Mouse (Mus musculus) c-Kit-positive CD71-positive TER-119-negative erythroid progenitor cells, embryonic 14.5 days (primary cell): ENCODE measurements around the gene Ramp1.

ENCODE experiments used
- DNase-seq: peaks from one replicate; pipeline ENCODE4 v3.0.0-alpha.2; 2013; ENCODE audit warnings: low read depth

Gene Ramp1

GRCm38 (mm10) chr1:91179533-91180173 is at the start of gene Ramp1:
Gene Ramp1 (plus strand): TSS chr1:91179822.
- DNase-seq = no peak

DNA sequence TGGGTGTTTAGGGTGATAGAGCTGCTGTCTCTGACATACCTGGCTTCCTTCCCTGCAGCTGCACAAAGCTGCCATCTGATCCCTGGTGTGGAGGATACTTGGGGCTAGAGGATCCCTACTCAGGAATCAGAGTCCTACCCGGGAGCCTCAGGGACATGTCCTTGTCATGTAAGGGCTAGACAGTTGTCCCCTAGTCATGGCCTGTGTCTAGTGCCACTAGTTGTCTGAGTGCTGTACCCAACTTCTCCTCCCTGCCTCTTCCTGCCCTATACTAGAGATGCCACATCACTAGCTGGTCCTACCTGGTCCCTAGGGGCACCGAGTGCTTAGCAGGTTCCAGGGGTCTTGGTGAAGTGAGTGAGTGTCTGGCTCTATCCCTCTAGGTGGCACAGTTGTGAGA is 42.6 kb upstream of the Ramp1 start:
- no peak for DNase-seq

GRCm38 (mm10) chr1:91144813-91145212 is 34.8 kb upstream of the Ramp1 start, which contains the start of gene Rbm44:
Gene Rbm44 (plus strand): TSS chr1:91145089.
- no peak for DNase-seq

GRCm38 (mm10) chr1:91151509-91151908 is 28.1 kb upstream of the Ramp1 start:
- no peak for DNase-seq

DNA sequence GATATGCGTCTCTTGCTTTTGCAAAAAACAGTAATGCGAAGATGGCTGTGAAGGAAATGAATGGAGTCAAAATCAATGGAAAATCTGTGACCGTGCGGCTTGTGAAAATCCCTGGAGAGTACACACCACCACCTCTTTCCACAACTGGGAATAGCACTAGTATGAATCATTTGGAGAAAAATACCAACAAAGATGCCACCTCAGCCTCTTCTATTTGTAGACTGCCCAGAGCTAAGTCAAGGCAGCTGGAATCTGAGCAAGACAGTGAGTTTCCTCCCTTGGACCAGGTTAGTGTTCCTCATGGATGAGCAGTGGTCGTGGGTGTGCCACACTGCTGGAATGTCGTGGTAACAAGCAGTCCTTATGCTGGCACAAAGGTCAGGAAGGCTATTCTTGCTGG is 12.8 kb upstream of the Ramp1 start:
- DNase-seq = no peak

DNA sequence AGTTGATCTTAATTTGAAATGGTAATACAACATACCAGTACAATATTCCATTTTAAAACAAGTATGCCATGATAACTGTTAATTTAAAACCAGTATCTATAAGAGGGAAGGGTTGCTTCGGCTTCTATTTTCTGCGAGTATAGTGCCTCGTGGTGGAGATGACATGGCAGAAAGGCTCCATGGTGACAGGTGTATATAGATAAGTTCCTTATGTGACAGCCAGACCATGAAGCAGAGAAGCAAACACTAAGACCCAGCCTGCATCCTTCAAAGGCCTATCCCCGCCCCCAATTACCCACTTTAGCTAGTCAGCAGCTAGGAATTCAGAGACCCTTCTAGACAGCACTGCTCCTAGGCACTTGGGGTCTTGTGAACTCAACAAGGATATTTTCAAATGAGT is 10.5 kb upstream of the Ramp1 start:
- DNase-seq = no peak

DNA sequence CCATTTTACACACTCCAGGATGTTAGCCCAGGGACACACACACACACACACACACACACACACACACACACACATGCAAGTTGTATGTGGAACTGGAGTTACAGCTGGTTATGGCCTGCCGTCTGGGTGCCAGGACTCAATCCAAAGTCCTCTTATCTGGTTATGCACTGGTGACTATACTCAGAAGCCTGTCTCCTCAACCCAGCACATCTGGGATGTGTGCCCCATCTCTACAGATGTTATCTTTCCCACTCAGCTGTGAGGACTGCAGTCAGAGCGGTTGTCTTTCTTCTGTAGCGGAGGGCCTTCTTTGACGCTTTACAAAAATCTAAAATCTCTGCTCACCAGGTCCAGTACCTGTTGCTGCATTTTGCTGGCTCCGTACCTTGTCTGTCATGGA is 4.8 kb upstream of the Ramp1 start:
- DNase-seq = no peak

DNA sequence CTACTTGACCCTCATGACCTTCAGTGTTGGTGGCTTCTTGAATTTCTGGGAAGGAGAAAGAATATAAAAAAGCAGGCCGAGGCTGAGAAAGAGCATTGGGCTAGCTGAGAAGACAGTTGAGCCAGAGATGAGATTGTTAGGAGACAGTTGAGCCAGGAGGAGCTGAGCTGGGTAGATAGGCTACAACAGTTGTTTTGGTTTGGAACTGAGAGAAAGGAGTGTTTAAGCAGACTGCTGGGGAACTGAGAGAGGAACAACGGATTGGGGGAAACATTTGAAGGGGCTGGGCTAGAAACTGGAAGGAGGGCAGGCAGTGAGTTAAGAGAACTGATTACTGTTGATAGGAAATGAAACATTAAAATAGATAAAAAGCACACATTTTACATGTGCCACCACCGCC is 3.6 kb upstream of the Ramp1 start:
- DNase-seq = no peak

DNA sequence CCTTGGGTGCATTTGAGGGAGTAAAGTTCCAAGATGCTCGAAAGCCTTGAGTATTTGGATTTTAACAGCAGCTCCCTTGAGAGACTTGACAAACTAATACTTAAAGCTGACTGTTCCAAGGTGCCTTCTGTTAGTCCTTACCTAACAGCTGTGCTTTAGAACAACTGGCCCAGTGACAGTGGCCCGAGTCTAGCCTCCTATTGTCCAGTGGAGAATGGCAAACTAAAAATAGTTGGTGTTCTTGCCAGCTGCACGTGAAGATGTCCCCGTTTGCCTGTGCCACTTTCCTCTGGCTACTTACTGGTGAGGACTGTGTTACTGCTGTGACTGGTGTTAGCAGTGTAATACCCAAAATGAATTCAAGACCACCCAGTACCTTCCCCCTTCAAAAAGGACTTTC is 2.8 kb upstream of the Ramp1 start:
- DNase-seq = no peak

DNA sequence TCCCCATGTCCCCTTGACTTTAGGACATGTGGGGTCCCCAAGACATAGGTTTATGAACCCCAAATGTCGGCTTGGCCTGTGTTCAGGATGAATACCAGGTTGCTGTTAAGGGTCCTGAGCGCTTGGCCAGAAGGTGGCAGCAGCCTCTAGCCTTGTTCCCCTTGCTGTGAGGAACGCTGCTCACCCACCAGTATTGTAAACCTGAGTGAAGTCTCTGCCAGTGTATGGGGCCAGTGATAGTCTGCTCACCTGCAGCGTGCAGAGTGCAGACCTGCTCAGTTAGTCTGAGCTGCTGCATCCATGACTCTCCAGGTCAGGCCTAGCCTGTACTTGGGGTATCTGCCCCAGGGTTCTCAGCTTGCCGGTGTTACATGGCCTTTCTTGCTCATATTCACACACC is 536 bp upstream of the Ramp1 start:
- DNase-seq = peak; percentile 33

- DNase-seq = no peak
Measured at GRCm38 (mm10) chr1:91180174-91180565, 548 bp downstream of the Ramp1 start.

- DNase-seq = no peak
Measured at GRCm38 (mm10) chr1:91180723-91181122, 1.1 kb downstream of the Ramp1 start.

DNA sequence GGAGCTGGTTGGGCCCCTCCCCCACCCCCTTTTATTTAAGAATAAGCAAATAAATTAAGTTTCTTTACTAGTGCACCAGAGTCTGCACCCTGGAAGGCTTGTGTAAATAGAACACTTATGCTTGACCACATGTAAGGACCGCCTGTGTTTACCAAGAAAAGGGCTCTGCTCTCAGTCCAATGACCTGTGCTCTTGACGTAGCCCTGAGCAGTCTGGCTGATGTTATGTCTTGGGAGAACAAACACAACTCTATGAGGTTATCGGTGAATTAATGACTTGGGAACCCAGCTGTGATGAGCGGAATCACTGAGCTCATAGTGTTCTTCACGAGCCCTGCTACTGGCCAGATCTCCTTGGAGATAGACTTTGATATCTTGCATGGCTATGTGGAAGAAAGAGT is 1.6 kb downstream of the Ramp1 start:
- DNase-seq = no peak

DNA sequence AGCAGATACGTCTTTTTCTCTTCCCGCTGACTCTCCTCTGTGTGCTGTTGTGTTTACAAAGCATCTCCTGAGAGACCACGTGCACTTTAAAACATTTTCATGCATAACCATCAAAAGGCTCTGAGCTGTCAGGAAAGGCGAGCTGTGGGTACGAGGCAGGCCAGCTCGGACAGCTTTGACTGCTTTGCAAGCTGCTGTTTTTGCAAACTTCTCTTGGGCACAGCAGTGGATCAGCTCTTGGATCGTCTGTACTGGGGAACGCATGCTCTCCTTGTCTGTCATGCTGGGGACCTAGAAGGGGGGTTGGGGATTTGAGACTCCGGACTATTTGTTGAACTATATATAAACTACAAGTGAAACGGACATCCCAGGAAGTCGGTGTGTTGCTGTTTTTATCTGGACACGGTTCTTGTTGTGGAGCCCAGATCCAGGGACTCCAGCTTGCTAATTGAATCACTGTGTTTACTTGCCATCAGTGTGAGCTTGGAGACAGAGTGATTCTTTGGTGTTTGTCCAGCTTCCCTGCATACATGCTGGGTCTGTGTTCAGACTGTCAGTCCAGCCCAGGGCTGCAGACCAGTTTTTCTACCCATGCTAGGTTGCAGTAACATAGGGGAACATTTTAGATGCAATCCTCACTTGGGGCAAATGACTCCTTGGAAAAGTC is 2.3 kb downstream of the Ramp1 start:
- no peak for DNase-seq

GRCm38 (mm10) chr1:91183305-91183704 is 3.7 kb downstream of the Ramp1 start:
- no peak for DNase-seq

GRCm38 (mm10) chr1:91186677-91187076 is 7.1 kb downstream of the Ramp1 start:
- DNase-seq = no peak

- DNase-seq = no peak
Measured at GRCm38 (mm10) chr1:91187315-91187714, 7.7 kb downstream of the Ramp1 start.

- peak; percentile 46 for DNase-seq
Measured at GRCm38 (mm10) chr1:91187786-91188640, 8.4 kb downstream of the Ramp1 start.

DNA sequence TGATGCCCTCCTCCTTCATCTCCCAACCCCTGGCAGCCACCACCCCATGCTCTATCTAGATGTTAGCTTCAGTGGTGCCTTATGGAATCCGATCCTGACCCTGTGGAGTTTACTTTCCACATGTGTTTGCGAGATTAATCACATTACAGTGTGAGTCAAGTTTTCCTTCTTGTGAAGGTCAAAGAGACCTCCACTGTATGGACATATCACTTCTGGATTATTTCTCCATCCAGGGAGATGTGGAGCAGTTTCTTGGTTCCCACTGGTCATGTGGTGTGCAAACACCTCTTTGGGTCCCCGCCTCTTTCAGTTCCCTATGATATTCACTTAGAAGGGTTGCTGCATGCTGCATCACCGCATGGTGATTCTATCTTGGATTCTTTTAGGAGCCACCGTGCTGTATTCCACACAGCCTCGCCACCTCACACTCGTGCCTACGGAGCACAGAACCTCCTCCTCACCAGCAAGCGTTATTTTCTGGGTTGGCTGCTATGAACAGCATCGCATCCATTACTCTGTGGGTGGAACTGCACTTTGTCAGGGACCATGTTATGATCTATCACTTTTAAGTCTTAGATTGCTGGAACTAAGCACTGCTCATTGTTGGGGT is 9.3 kb downstream of the Ramp1 start:
- DNase-seq = no peak

DNA sequence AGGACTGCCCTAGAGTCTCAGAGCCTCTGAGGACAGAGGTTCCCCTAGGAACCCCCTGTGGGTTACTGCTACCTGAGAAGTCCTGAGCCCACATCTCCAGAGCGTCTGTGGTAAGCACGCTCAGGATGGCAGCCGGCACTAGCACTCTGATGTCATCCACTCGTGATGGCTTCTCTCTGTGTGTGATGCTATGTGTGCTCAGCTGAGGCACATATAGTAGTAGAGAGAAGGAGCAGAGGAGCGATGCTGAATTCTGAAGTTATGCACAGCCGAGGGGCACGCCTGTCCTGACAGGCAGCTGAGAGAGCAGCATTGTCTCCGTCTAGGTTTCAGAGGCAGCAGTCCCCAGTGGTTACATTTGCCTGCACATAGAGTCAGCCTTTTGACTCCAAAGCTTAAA is 12.6 kb downstream of the Ramp1 start:
- no peak for DNase-seq

- DNase-seq = no peak
Measured at GRCm38 (mm10) chr1:91193242-91193641, 13.6 kb downstream of the Ramp1 start.

- DNase-seq = no peak
Measured at GRCm38 (mm10) chr1:91193680-91194079, 14.1 kb downstream of the Ramp1 start.

GRCm38 (mm10) chr1:91199793-91200192 is 20.2 kb downstream of the Ramp1 start:
- DNase-seq = no peak
